Mouse (Mus musculus) forebrain, embryonic 10.5 days (tissue): ENCODE measurements around the gene Mknk2. TPM values are rescaled to one million over a fixed set of nuclear protein-coding genes. Genes with fewer than 3 reads are reported as not detected.
A peak's percentile ranks its signal among the peaks of the same experiment; 100 is the strongest.

Experiments used
- DNase-seq: peaks from one replicate; pipeline ENCODE4 v3.0.0-alpha.2; 2017; ENCODE audit warnings: low spot score; ENCODE audit errors: extremely low spot score
- H3K27ac ChIP-seq: fragments of 300-500 bp; sonication (generic); 2 replicates; pipeline ENCODE4 v1.5.1; 2016; ENCODE audit warnings: mild to moderate bottlenecking
- H3K27me3 ChIP-seq: fragments of 300-500 bp; sonication (generic); 2 replicates; pipeline ENCODE4 v1.6.1; 2016; ENCODE audit warnings: mild to moderate bottlenecking; ENCODE audit not compliant: poor library complexity, severe bottlenecking
- H3K36me3 ChIP-seq: fragments of 300-500 bp; sonication (generic); replicated peaks from 2 replicates; pipeline ENCODE4 v1.6.1; 2016; ENCODE audit warnings: mild to moderate bottlenecking, moderate library complexity
- H3K4me1 ChIP-seq: fragments of 300-500 bp; sonication (generic); 2 replicates; pipeline ENCODE4 v1.6.1; 2016
- H3K4me3 ChIP-seq: fragments of 300-500 bp; sonication (generic); 2 replicates; pipeline ENCODE4 v1.5.1; 2016; ENCODE audit warnings: mild to moderate bottlenecking, moderate library complexity
- H3K9me3 ChIP-seq: fragments of 300-500 bp; sonication (generic); 2 replicates; pipeline ENCODE4 v1.6.1; 2016; ENCODE audit warnings: mild to moderate bottlenecking, moderate library complexity
- WGBS: fragments of 180-500 bp; shearing (Covaris S2); methylation state at CpG from one replicate; pipeline ENCODE4 v1.1.7; 2016; 5-methylcytosine and 5-hydroxymethylcytosine counted together
- polyA plus RNA-seq: library from polyadenylated mRNA; unstranded; fragments of >200 nt; fragmentation: Nextera tagmentation; extraction: Ambion mirVana; gene quantifications from 2 replicates; pipeline ENCODE4 v1.2.1, GENCODE M21; 2016

The Mknk2 gene
- polyA plus RNA-seq, 1 experiment from 2014 or later: 91.0 TPM

- Histone ChIP-seq H3K9me3 (no peaks in the 10 kb centered on the region), H3K4me1 (peaks cover 53% of the 10 kb centered on the region), H3K36me3 (peaks cover 19% of the 10 kb centered on the region), H3K27ac (peak overlapping the region; percentile 96), H3K4me3 (peak overlapping the region; percentile 84), H3K27me3 (no peaks in the 10 kb centered on the region)
- 57% methylated on average over 16 of the region's 16 CpGs for WGBS
- no peak for DNase-seq
Measured at GRCm38 (mm10) chr10:80620796-80621689, 56.9 kb downstream of the Mknk2 start.

- WGBS: 86% methylated on average over 9 of the region's 9 CpGs
- H3K9me3 ChIP-seq: no peaks in the 10 kb centered on the region
- H3K4me3 ChIP-seq: 0 out of 2 replicates have a peak overlapping the region, but pooled peaks have one; percentile 84
- H3K27me3 ChIP-seq: no peaks in the 10 kb centered on the region
- DNase-seq: no peak
- peaks cover 47% of the 10 kb centered on the region for H3K4me1 ChIP-seq
- peaks cover 19% of the 10 kb centered on the region for H3K36me3 ChIP-seq
- 0 out of 2 replicates have a peak overlapping the region, but pooled peaks have one; percentile 96 for H3K27ac ChIP-seq
Measured at GRCm38 (mm10) chr10:80620365-80620764, 57.5 kb downstream of the Mknk2 start.

- Histone ChIP-seq H3K4me3 (0 out of 2 replicates have a peak overlapping the region, but pooled peaks have one; percentile 15), H3K4me1 (peaks cover 40% of the 10 kb centered on the region), H3K36me3 (peaks cover 19% of the 10 kb centered on the region), H3K27me3 (no peaks in the 10 kb centered on the region), H3K9me3 (no peaks in the 10 kb centered on the region), H3K27ac (0 out of 2 replicates have a peak overlapping the region, but pooled peaks have one; percentile 31)
- WGBS: 33% methylated on average over 8 of the region's 8 CpGs
- DNase-seq: no peak
Measured at GRCm38 (mm10) chr10:80619465-80620244, 58.3 kb downstream of the Mknk2 start.

- peaks cover 34% of the 10 kb centered on the region for H3K36me3 ChIP-seq
- no peaks in the 10 kb centered on the region for H3K9me3 ChIP-seq
- no peak overlapping the region for H3K4me3 ChIP-seq
- 87% methylated on average over 9 of the region's 9 CpGs for WGBS
- H3K27ac ChIP-seq: no peak overlapping the region
- peaks cover 25% of the 10 kb centered on the region for H3K4me1 ChIP-seq
- DNase-seq: no peak
- no peaks in the 10 kb centered on the region for H3K27me3 ChIP-seq
Measured at GRCm38 (mm10) chr10:80618181-80618580, 59.7 kb downstream of the Mknk2 start.

Other genes starting within 250 kb of the Mknk2 start
- 191 and 199 TPM in 2 replicates for gene Tcf3, start 244.5 kb downstream of the Mknk2 start, polyA plus RNA-seq
- 0.05 and 0.07 TPM in 2 replicates for gene Onecut3, start 183.3 kb downstream of the Mknk2 start, polyA plus RNA-seq
- 0.51 and 0.71 TPM in 2 replicates for gene Atp8b3, start 139.0 kb downstream of the Mknk2 start, polyA plus RNA-seq
- gene Rexo1, start 116.6 kb downstream of the Mknk2 start, polyA plus RNA-seq: 32.8 and 34.8 TPM in 2 replicates
- 7.4 and 7.5 TPM in 2 replicates for gene Klf16, start 100.8 kb downstream of the Mknk2 start, polyA plus RNA-seq
- gene Abhd17a, start 87.8 kb downstream of the Mknk2 start, polyA plus RNA-seq: 71.8 and 75.5 TPM in 2 replicates
- 91.5 and 93.0 TPM in 2 replicates for gene Scamp4, start 75.2 kb downstream of the Mknk2 start, polyA plus RNA-seq
- 10.7 and 11.9 TPM in 2 replicates for gene Adat3, start 75.2 kb downstream of the Mknk2 start, polyA plus RNA-seq
- 4.7 and 5.6 TPM in 2 replicates for gene Gm49322, start 72.1 kb downstream of the Mknk2 start, polyA plus RNA-seq
- gene Csnk1g2, start 55.3 kb downstream of the Mknk2 start, polyA plus RNA-seq: 123 and 133 TPM in 2 replicates
- 71.6 and 78.1 TPM in 2 replicates for gene Btbd2, start 21.0 kb downstream of the Mknk2 start, polyA plus RNA-seq
- 53.9 and 54.7 TPM in 2 replicates for gene Mob3a, start 23.9 kb upstream of the Mknk2 start, polyA plus RNA-seq
- 7.7 and 10.9 TPM in 2 replicates for gene Izumo4, start 24.1 kb upstream of the Mknk2 start, polyA plus RNA-seq
- gene Ap3d1, start 64.2 kb upstream of the Mknk2 start, polyA plus RNA-seq: 58.2 and 58.7 TPM in 2 replicates
- gene Dot1l, start 77.1 kb upstream of the Mknk2 start, polyA plus RNA-seq: 20.8 and 21.7 TPM in 2 replicates
- 110 and 118 TPM in 2 replicates for gene Sf3a2, start 120.1 kb upstream of the Mknk2 start, polyA plus RNA-seq
- gene Plekhj1, start 120.5 kb upstream of the Mknk2 start, polyA plus RNA-seq: 196 and 197 TPM in 2 replicates
- gene Amh, start 127.1 kb upstream of the Mknk2 start, polyA plus RNA-seq: 0.09 TPM in 2 replicates
- 0.40 and 0.65 TPM in 2 replicates for gene Jsrp1, start 135.4 kb upstream of the Mknk2 start, polyA plus RNA-seq
- 2,273 and 2,281 TPM in 2 replicates for gene Oaz1, start 148.5 kb upstream of the Mknk2 start, polyA plus RNA-seq
- 1.5 and 2.0 TPM in 2 replicates for gene Lingo3, start 165.9 kb upstream of the Mknk2 start, polyA plus RNA-seq
- 351 and 360 TPM in 2 replicates for gene Lsm7, start 177.1 kb upstream of the Mknk2 start, polyA plus RNA-seq
- 43.9 and 44.9 TPM in 2 replicates for gene Sppl2b, start 177.2 kb upstream of the Mknk2 start, polyA plus RNA-seq
- 0.05 TPM in 1 of 2 replicates, not detected in the other for gene Tmprss9, start 193.7 kb upstream of the Mknk2 start, polyA plus RNA-seq
- gene Timm13, start 222.9 kb upstream of the Mknk2 start, polyA plus RNA-seq: 395 and 401 TPM in 2 replicates
- 85.6 and 89.5 TPM in 2 replicates for gene Lmnb2, start 240.1 kb upstream of the Mknk2 start, polyA plus RNA-seq